Mouse (Mus musculus): ENCODE results near the gene Slc43a2. TPM values are rescaled to one million over a fixed set of nuclear protein-coding genes. Genes with fewer than 3 reads are reported as not detected.
A peak's percentile ranks its signal among the peaks of the same experiment; 100 is the strongest.

Slc43a2 gene
- total RNA-seq, 2 experiments from 2014 or later, result 56.7 to 57.0 TPM

DNA sequence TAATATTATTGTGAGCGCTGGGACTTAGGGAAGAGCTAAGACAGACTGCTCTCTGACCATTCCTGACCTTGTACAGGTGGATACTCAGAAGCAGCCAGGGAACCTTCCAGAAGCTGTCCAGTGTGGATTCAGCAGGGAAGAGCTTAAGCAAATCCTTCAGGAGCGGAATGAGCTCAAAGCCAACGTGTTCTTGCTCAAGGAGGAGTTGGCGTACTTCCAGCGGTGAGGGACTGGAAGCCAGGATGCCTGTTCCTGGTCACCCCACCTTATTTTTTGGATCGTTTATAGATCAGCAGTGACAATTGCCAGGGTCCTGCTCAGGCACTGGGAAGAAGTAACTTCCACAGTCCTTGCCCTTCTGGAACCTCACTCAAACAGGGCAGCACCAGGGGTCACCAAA, 20.3 kb upstream of the Slc43a2 start:
- Histone ChIP-seq H3K27ac (no peak overlapping the region), H3K4me3 (no peak overlapping the region)
- no peak for TF ChIP-seq CTCF (IDR thresholded peaks at IDR 0.05)
- DNase-seq (ENCODE audit: extremely low spot score in 1 of 2, low spot score in 2 of 2), result no peak
- intact Hi-C loops (cut with DNase I), result loop anchor here (5.0 to 10.0 kb wide), 2 partner anchors 334 to 566 kb away; partner anchors contain the start of gene Ovca2

- no peak for DNase-seq (ENCODE audit: extremely low spot score in 1 of 2, low spot score in 2 of 2)
- no peak for TF ChIP-seq CTCF (IDR thresholded peaks at IDR 0.05)
- Histone ChIP-seq H3K27ac (no peak overlapping the region), H3K4me3 (no peak overlapping the region)
- intact Hi-C loops (cut with DNase I), result loop anchor here (5.0 to 10.0 kb wide), 2 partner anchors 335 to 568 kb away; partner anchors contain the start of gene Ovca2
Measured at GRCm38 (mm10) chr11:75512301-75513018, 19.0 kb upstream of the Slc43a2 start.

DNA sequence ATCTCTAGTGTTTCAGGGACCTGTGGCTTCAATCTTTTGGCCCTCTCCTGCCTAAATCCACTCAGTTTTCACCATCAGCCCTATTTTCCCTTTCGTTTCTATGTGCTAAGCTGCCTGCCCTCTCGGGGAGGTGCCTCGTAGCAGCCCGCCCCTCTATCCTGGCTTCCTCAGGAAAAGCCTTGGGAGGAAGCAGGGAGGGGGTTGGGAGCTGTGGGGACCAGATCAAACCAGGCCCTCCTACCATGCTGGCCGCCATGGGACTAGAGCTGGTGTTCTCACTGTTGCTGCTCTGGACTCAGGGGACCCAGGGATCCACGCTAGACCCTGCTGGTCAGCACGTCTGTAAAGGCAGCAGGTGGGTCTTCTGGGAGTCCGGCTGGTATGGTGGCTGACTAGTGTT, 18.2 kb upstream of the Slc43a2 start, which contains the start of gene Scarf1:
Gene Scarf1 (plus strand): TSS at position 205 of the 400 bp plus-strand sequence.
- intact Hi-C loops (cut with DNase I), result loop anchor here (5.0 to 10.0 kb wide), 2 partner anchors 336 to 569 kb away; partner anchors contain the start of gene Ovca2
- no peak within 1 kb of the TSS; the same call in 1 of the 2 replicates for H3K27ac ChIP-seq
- peak within 1 kb of the TSS; percentile 17; the same call in 1 of the 2 replicates for H3K4me3 ChIP-seq
- TF ChIP-seq CTCF (IDR thresholded peaks at IDR 0.05), result no peak
- no peak for DNase-seq (ENCODE audit: extremely low spot score in 1 of 2, low spot score in 2 of 2)

DNA sequence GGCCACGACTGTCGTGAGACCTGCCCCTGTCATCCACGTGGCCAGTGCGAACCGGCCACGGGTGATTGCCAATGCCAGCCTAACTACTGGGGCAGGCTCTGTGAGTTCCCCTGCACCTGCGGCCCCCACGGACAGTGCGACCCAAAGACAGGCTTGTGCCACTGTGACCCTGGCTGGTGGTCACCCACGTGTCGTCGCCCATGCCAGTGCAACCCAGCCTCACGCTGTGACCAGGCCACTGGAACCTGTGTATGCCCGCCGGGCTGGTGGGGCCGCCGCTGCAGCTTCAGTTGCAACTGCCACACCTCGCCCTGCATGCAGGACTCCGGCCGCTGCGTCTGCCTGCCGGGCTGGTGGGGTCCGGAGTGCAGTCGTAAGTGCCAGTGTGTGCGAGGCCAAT, 16.3 kb upstream of the Slc43a2 start:
- intact Hi-C loops (cut with DNase I), result loop anchor here (10.0 kb wide), 1 partner anchor 570 kb away; no protein-coding TSS in a partner anchor
- no peak overlapping the region for H3K4me3 ChIP-seq
- DNase-seq (ENCODE audit: extremely low spot score in 1 of 2, low spot score in 2 of 2), result no peak
- TF ChIP-seq CTCF (IDR thresholded peaks at IDR 0.05), result no peak
- H3K27ac ChIP-seq, result no peak overlapping the region

DNA sequence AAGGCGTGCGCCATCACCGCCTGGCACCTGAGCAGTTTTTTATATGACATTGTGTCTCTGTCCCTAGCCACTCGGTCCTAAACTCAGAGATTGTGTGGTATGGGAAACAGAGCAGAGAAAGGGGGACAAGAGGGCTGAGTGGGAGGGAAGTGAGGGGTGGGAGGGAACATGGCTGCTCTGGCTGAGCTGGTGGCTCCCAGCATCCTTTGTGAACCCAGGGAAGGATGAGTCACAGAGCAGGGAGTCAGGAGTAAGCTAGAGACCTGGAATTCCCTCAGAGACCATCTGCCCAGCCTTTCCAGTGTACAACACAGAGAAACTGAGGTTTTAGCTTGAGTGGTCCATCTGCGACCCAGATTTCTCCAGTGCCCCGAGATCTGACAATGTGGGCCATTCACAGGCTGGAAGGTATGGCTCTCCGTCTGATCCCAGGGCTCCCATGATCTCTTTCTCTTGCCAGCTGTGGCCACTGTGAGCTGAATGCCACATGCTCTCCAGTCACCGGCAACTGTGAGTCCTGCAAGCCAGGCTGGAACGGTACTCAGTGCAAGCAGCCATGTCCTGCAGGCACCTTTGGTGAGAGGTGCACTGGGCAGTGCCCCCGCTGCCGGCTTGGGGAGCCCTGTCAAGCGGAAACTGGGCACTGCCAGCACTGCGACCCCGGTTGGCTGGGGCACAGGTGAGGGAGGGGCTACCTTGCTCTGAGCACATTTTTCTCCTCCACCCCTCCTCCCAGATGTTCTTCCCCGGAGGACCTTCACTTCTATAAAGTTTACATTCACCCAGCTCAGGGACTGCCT, 11.5 kb upstream of the Slc43a2 start:
- Histone ChIP-seq H3K27ac (no peak overlapping the region), H3K4me3 (no peak overlapping the region)
- intact Hi-C loops (cut with DNase I), result loop anchor here (10.0 kb wide), 1 partner anchor 575 kb away; no protein-coding TSS in a partner anchor
- no peak for DNase-seq (ENCODE audit: extremely low spot score in 1 of 2, low spot score in 2 of 2)
- TF ChIP-seq CTCF (IDR thresholded peaks at IDR 0.05), result no peak

GRCm38 (mm10) chr11:75521609-75522008, 9.9 kb upstream of the Slc43a2 start:
- no peak overlapping the region for H3K27ac ChIP-seq
- H3K4me3 ChIP-seq, result no peak overlapping the region
- intact Hi-C loops (cut with DNase I), result no loop called here
- TF ChIP-seq CTCF (IDR thresholded peaks at IDR 0.05), result no peak
- no peak for DNase-seq (ENCODE audit: extremely low spot score in 1 of 2, low spot score in 2 of 2)

DNA sequence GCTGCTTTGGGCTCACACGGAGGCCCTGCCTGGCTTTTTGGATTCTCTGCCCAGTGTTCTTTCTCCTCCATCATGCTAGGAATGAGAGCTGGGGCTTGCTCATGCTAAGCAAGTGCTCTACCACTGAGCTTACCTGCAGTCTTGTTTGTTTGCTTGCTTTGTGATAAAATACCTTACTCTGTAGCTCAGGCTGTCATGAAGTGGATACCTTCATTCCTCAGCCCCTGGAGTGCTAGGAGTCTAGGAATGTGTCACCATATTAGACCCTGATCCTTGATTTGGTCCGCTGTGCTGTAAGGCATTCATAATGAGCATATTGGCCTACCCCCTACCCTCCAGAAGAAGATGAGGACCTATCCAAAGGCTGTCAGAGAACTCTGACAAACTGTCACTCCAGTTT, 8.7 kb upstream of the Slc43a2 start:
- DNase-seq (ENCODE audit: extremely low spot score in 1 of 2, low spot score in 2 of 2), result no peak
- intact Hi-C loops (cut with DNase I), result no loop called here

GRCm38 (mm10) chr11:75525531-75526125, 5.9 kb upstream of the Slc43a2 start:
- DNase-seq (ENCODE audit: extremely low spot score in 1 of 2, low spot score in 2 of 2), result no peak
- intact Hi-C loops (cut with DNase I), result no loop called here
- TF ChIP-seq CTCF (IDR thresholded peaks at IDR 0.05), result no peak
- no peak overlapping the region for H3K4me3 ChIP-seq
- H3K27ac ChIP-seq, result no peak overlapping the region

More for the DNA sequence above, 8.7 kb upstream of the Slc43a2 start:
- Histone ChIP-seq H3K4me3 (no peak overlapping the region), H3K27ac (no peak overlapping the region)
- TF ChIP-seq CTCF (IDR thresholded peaks at IDR 0.05), result no peak

- DNase-seq (ENCODE audit: extremely low spot score in 1 of 2, low spot score in 2 of 2), result no peak
- no peak overlapping the region for H3K4me3 ChIP-seq
- TF ChIP-seq CTCF (IDR thresholded peaks at IDR 0.05), result no peak
- H3K27ac ChIP-seq, result no peak overlapping the region
- intact Hi-C loops (cut with DNase I), result no loop called here
Measured at GRCm38 (mm10) chr11:75526943-75527342, 4.6 kb upstream of the Slc43a2 start.

DNA sequence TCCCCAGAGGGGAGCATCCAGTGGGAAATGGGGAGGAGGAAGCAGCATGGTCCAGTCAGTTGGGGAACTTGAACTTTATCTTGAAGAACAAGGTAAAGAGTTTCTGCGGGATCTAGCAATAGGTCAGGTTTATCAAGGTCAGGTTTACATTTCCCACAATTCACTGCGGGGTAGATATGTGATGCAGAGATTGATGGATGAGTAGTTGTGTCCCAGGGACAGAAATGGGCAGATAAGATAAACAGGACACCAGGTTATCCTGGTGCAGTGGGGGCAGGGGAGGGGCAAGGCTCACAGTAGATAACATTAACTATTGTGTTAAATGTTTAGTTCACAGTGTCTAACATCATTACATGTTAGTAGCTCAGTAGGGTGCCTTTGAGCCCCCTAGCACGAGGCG, 1.7 kb upstream of the Slc43a2 start:
- intact Hi-C loops (cut with DNase I), result loop anchor here (1.0 kb wide), 1 partner anchor 44 kb away; no protein-coding TSS in a partner anchor
- no peak for TF ChIP-seq CTCF (IDR thresholded peaks at IDR 0.05)
- H3K4me3 ChIP-seq, result no peak overlapping the region
- no peak for DNase-seq (ENCODE audit: extremely low spot score in 1 of 2, low spot score in 2 of 2)
- H3K27ac ChIP-seq, result no peak overlapping the region

DNA sequence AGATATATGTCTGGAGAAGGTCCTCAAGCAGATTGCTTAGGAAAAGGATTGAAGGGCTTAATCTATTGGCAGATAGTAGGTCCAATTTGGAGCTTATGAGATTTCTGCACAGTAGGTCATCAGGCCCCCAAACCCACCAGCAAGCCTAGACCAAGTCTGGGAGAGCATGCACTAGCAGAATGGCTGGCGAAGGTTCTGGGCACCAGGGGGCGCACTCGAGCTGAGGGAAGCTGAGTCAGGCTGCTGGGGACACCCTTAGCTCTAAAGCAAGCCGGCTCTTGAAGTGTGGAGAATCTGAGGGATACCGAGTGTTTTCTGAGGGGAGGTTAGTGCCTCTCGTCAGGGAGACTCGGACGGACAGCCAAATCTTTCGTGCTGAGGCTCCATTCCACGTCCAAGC, 1.2 kb upstream of the Slc43a2 start:
- TF ChIP-seq CTCF (IDR thresholded peaks at IDR 0.05), result peak; percentile 99
- peak; percentile 93 to 99 for DNase-seq (ENCODE audit: extremely low spot score in 1 of 2, low spot score in 2 of 2)
- peak overlapping the region; percentile 90 for H3K4me3 ChIP-seq
- peak overlapping the region; percentile 97 for H3K27ac ChIP-seq
- intact Hi-C loops (cut with DNase I), result loop anchor here (1.0 kb wide), 1 partner anchor 43 kb away; no protein-coding TSS in a partner anchor

All from left cerebral cortex, adult 2 months (tissue).